Mouse (Mus musculus): ENCODE measurements at regions not wholly inside any gene's neighbourhood (a gene's known extent, or its start where the extent isn't known, plus 50 kb on each side); places are given as distances from the start of the nearest gene placed in this dataset.
"Not testable (repeated sequence)": the region's sequence is repeated elsewhere in the genome, so short reads cannot be mapped to it uniquely, and the experiment has no call there.

DNA sequence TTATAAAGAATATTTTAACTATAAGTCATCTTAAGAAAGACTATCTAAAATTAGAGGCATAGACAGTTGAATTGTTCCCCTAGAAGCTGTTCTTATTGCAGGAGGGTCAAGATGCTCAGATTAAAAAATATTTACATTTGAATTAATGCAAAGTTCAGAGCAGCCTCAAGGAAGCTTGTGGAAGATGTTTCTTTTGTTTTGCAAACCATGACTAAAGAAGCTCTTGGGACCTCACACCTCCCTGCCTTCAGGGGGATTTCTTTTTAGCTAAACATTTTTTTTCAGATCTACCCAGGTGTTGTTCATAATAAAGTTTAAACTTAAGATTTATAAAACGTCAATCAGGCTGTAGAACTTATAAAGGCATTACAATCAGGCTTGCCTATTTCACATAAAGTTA, 185.7 kb downstream of the Rab10 start:
- DNase-seq (ENCODE audit: extremely low read depth) = no peak
- dilution Hi-C loops (cut with MboI; ENCODE audit: extremely low pct_ligation_motif_present, extremely low pct_unique_long_range_greater_than_20kb, low sequenced_read_pairs) = no loop called here
- no peaks in the 10 kb centered on the region for H3K9me3 ChIP-seq (replicated peaks; ENCODE audit: low read length)
- in situ Hi-C loops (cut with MboI; ENCODE audit: low pct_ligation_motif_present, low pct_unique_long_range_greater_than_20kb, low sequenced_read_pairs) = no loop called here
- H3K79me2 ChIP-seq (replicated peaks; ENCODE audit: control insufficient read depth, extremely low read depth, insufficient read depth, poor library complexity, severe bottlenecking) = no peaks in the 10 kb centered on the region
- no peak overlapping the region for H3K4me2 ChIP-seq (ENCODE audit: insufficient read depth, low read depth, poor library complexity, severe bottlenecking)
- H3K36me3 ChIP-seq (replicated peaks in 1 of 2; ENCODE audit: control insufficient read depth in 1 of 2, insufficient read depth in 1 of 2, low read length in 1 of 2) = no peaks in the 10 kb centered on the region
- no peak overlapping the region for H3K4me3 ChIP-seq (replicated peaks in 1 of 3; ENCODE audit: low read depth in 2 of 3, low read length in 2 of 3, poor library complexity in 1 of 3)
- no peaks in the 10 kb centered on the region for H3K4me1 ChIP-seq (ENCODE audit: control insufficient read depth in 1 of 2, insufficient read depth in 2 of 2)
- H3K27ac ChIP-seq (ENCODE audit: insufficient read depth, low read depth) = no peak overlapping the region
- no peaks in the 10 kb centered on the region for H3K27me3 ChIP-seq (replicated peaks)
- no peak for TF ChIP-seq MAZ (IDR thresholded peaks at IDR 0.05; ENCODE audit: low read depth, low read length)
- no peak for TF ChIP-seq TCF12 (IDR thresholded peaks at IDR 0.05; ENCODE audit: low read depth, low read length)
- no peak for TF ChIP-seq MXI1 (IDR thresholded peaks at IDR 0.05; ENCODE audit: low read depth, low read length)
- TF ChIP-seq NELFE (IDR thresholded peaks at IDR 0.05; ENCODE audit: low read depth, low read length) = no peak
- TF ChIP-seq IRF4 (IDR thresholded peaks at IDR 0.05; ENCODE audit: low read depth, low read length) = no peak
- no peak for TF ChIP-seq KAT2A (IDR thresholded peaks at IDR 0.05; ENCODE audit: insufficient replicate concordance, low read length)
- TF ChIP-seq USF2 (conservative IDR thresholded peaks at IDR 0.05; ENCODE audit: low read depth, low read length) = no peak
- no peak for TF ChIP-seq UBTF (IDR thresholded peaks at IDR 0.05; ENCODE audit: low read depth, low read length)
- no peak for TF ChIP-seq ZNF384 (IDR thresholded peaks at IDR 0.05; ENCODE audit: low read depth, low read length)
- TF ChIP-seq MYC (IDR thresholded peaks at IDR 0.05; ENCODE audit: low read depth, low read length) = no peak
- TF ChIP-seq ZC3H11A (IDR thresholded peaks at IDR 0.05; ENCODE audit: low read depth, low read length) = no peak
- no peak for TF ChIP-seq ELF1 (IDR thresholded peaks at IDR 0.05; ENCODE audit: low read depth, low read length)
- TF ChIP-seq PAX5 (IDR thresholded peaks at IDR 0.05; ENCODE audit: low read length) = no peak
- TF ChIP-seq GABPA (IDR thresholded peaks at IDR 0.05; ENCODE audit: insufficient replicate concordance, low read depth, low read length) = no peak
- no peak for TF ChIP-seq MAFK (IDR thresholded peaks at IDR 0.05; ENCODE audit: insufficient replicate concordance, low read length)
- TF ChIP-seq MAX (IDR thresholded peaks at IDR 0.05; ENCODE audit: low read length) = no peak
- H3K9ac ChIP-seq (ENCODE audit: insufficient read depth, low read depth) = no peak overlapping the region

GRCm38 (mm10) chr12:3110589-3110988, 199.2 kb downstream of the Rab10 start:
- H3K4me1 ChIP-seq (ENCODE audit: control insufficient read depth in 1 of 2, insufficient read depth in 2 of 2); dilution Hi-C loops (cut with MboI; ENCODE audit: extremely low pct_ligation_motif_present, extremely low pct_unique_long_range_greater_than_20kb, low sequenced_read_pairs); H3K27me3 ChIP-seq (replicated peaks); H3K9me3 ChIP-seq (replicated peaks; ENCODE audit: low read length); H3K27ac ChIP-seq (ENCODE audit: insufficient read depth, low read depth); H3K4me2 ChIP-seq (ENCODE audit: insufficient read depth, low read depth, poor library complexity, severe bottlenecking); H3K36me3 ChIP-seq (replicated peaks in 1 of 2; ENCODE audit: control insufficient read depth in 1 of 2, insufficient read depth in 1 of 2, low read length in 1 of 2); H3K9ac ChIP-seq (ENCODE audit: insufficient read depth, low read depth); H3K4me3 ChIP-seq (replicated peaks in 1 of 3; ENCODE audit: low read depth in 2 of 3, low read length in 2 of 3, poor library complexity in 1 of 3); in situ Hi-C loops (cut with MboI; ENCODE audit: low pct_ligation_motif_present, low pct_unique_long_range_greater_than_20kb, low sequenced_read_pairs); H3K79me2 ChIP-seq (replicated peaks; ENCODE audit: control insufficient read depth, extremely low read depth, insufficient read depth, poor library complexity, severe bottlenecking): not testable (repeated sequence)
- peak; percentile 14 for DNase-seq (ENCODE audit: extremely low read depth)
- 0 out of 2 replicates have a peak, but pooled peaks have one; percentile 5 for TF ChIP-seq BHLHE40 (IDR thresholded peaks at IDR 0.05; ENCODE audit: low read depth, low read length)

GRCm38 (mm10) chr12:3109671-3110070, 200.1 kb downstream of the Rab10 start:
- H3K27ac ChIP-seq (ENCODE audit: insufficient read depth, low read depth); H3K4me3 ChIP-seq (replicated peaks in 1 of 3; ENCODE audit: low read depth in 2 of 3, low read length in 2 of 3, poor library complexity in 1 of 3); H3K9me3 ChIP-seq (replicated peaks; ENCODE audit: low read length); H3K79me2 ChIP-seq (replicated peaks; ENCODE audit: control insufficient read depth, extremely low read depth, insufficient read depth, poor library complexity, severe bottlenecking); H3K27me3 ChIP-seq (replicated peaks); DNase-seq (ENCODE audit: extremely low read depth); dilution Hi-C loops (cut with MboI; ENCODE audit: extremely low pct_ligation_motif_present, extremely low pct_unique_long_range_greater_than_20kb, low sequenced_read_pairs); H3K4me1 ChIP-seq (ENCODE audit: control insufficient read depth in 1 of 2, insufficient read depth in 2 of 2); H3K4me2 ChIP-seq (ENCODE audit: insufficient read depth, low read depth, poor library complexity, severe bottlenecking); H3K9ac ChIP-seq (ENCODE audit: insufficient read depth, low read depth); in situ Hi-C loops (cut with MboI; ENCODE audit: low pct_ligation_motif_present, low pct_unique_long_range_greater_than_20kb, low sequenced_read_pairs); H3K36me3 ChIP-seq (replicated peaks in 1 of 2; ENCODE audit: control insufficient read depth in 1 of 2, insufficient read depth in 1 of 2, low read length in 1 of 2): not testable (repeated sequence)

DNA sequence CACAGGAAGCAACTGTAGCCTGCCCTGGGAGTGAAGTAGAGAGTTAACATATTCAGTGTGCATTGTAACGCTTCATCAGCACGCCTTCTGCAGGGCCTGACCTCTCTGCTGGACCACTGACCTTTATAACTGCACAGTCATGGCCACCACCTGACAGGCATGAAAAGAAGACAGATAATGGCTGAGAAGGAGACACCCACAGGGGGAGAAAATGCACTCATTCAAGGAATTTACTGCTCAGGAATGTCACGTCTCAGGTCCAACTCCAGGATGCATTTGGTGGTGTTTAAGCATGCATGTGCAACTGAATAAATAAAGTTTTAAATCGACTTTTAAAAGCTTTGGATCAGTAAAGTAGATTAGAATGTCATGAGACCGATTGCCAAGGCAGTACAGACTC, 207.8 kb downstream of the Rab10 start:
- in situ Hi-C loops (cut with MboI; ENCODE audit: low pct_ligation_motif_present, low pct_unique_long_range_greater_than_20kb, low sequenced_read_pairs); H3K36me3 ChIP-seq (replicated peaks in 1 of 2; ENCODE audit: control insufficient read depth in 1 of 2, insufficient read depth in 1 of 2, low read length in 1 of 2); DNase-seq (ENCODE audit: extremely low read depth); H3K27ac ChIP-seq (ENCODE audit: insufficient read depth, low read depth); H3K27me3 ChIP-seq (replicated peaks); H3K4me2 ChIP-seq (ENCODE audit: insufficient read depth, low read depth, poor library complexity, severe bottlenecking); H3K4me1 ChIP-seq (ENCODE audit: control insufficient read depth in 1 of 2, insufficient read depth in 2 of 2); H3K4me3 ChIP-seq (replicated peaks in 1 of 3; ENCODE audit: low read depth in 2 of 3, low read length in 2 of 3, poor library complexity in 1 of 3); H3K9me3 ChIP-seq (replicated peaks; ENCODE audit: low read length); H3K9ac ChIP-seq (ENCODE audit: insufficient read depth, low read depth); dilution Hi-C loops (cut with MboI; ENCODE audit: extremely low pct_ligation_motif_present, extremely low pct_unique_long_range_greater_than_20kb, low sequenced_read_pairs); H3K79me2 ChIP-seq (replicated peaks; ENCODE audit: control insufficient read depth, extremely low read depth, insufficient read depth, poor library complexity, severe bottlenecking): not testable (repeated sequence)

Data from CH12.LX (cell line).